Mouse (Mus musculus): ENCODE results near the gene H2-T22.
"Not testable (repeated sequence)": the region's sequence is repeated elsewhere in the genome, so short reads cannot be mapped to it uniquely, and the experiment has no call there.

DNA sequence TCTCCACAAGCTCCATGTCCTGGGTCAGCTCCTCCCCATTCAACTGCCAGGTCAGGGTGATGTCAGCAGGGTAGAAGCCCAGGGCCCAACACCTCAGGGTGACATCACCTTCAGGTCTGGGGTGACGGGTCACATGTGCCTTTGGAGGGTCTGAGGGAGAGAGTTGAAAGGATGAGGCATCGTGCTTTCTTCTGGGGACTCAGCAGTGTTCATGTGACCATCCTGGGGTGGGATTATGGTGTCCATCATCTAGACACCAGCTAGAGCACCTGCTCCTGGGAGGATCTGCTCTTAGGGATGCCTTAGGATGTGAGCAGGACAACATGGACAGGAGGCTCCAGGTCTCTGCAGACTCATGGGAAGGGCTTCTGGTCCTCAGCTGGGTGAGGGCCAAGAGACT, 1.9 kb downstream of the H2-T22 start:
- TF ChIP-seq POLR2A (IDR thresholded peaks at IDR 0.05; ENCODE audit: control insufficient read depth, low read depth, low read length); CTCF (IDR thresholded peaks at IDR 0.05; ENCODE audit: control insufficient read depth, insufficient read depth, insufficient replicate concordance, low read depth, low read length): not testable (repeated sequence)
